Mouse (Mus musculus) embryonic facial prominence, embryonic 15.5 days (tissue): ENCODE measurements around the gene Yap1. TPM values are rescaled to one million over a fixed set of nuclear protein-coding genes. Genes with fewer than 3 reads are reported as not detected.
A peak's percentile ranks its signal among the peaks of the same experiment; 100 is the strongest.

Source experiments
- ATAC-seq: fragments of 200-750 bp; cut with Nextera tagmentation; 2 replicates; pipeline ENCODE4 v1.8.0; 2017; ENCODE audit warnings: low read depth, moderate TSS enrichment; ENCODE audit not compliant: insufficient number of reproducible peaks, low FRiP score, low TSS enrichment
- H3K27ac ChIP-seq: fragments of 300-500 bp; sonication (generic); replicated peaks from 2 replicates; pipeline ENCODE4 v1.5.1; 2015; ENCODE audit warnings: mild to moderate bottlenecking, inconsistent platforms
- H3K27me3 ChIP-seq: fragments of 300-500 bp; sonication (generic); 2 replicates; pipeline ENCODE4 v1.6.1; 2015; ENCODE audit warnings: inconsistent platforms
- H3K36me3 ChIP-seq: fragments of 300-500 bp; sonication (generic); 2 replicates; pipeline ENCODE4 v1.6.1; 2015; ENCODE audit warnings: mild to moderate bottlenecking, inconsistent platforms
- H3K4me1 ChIP-seq: fragments of 300-500 bp; sonication (generic); 2 replicates; pipeline ENCODE4 v1.6.1; 2015; ENCODE audit warnings: inconsistent platforms
- H3K4me2 ChIP-seq: fragments of 300-500 bp; sonication (generic); replicated peaks from 2 replicates; pipeline ENCODE4 v1.6.1; 2015; ENCODE audit warnings: mild to moderate bottlenecking, inconsistent platforms
- H3K4me3 ChIP-seq: fragments of 300-500 bp; sonication (generic); replicated peaks from 2 replicates; pipeline ENCODE4 v1.5.1; 2015; ENCODE audit warnings: mild to moderate bottlenecking, inconsistent platforms
- H3K9ac ChIP-seq: fragments of 300-500 bp; sonication (generic); 2 replicates; pipeline ENCODE4 v1.6.1; 2015; ENCODE audit warnings: inconsistent platforms
- H3K9me3 ChIP-seq: fragments of 300-500 bp; sonication (generic); replicated peaks from 2 replicates; pipeline ENCODE4 v1.6.1; 2016; ENCODE audit warnings: inconsistent platforms
- WGBS: fragments of 180-500 bp; shearing (Covaris S2); methylation state at CpG from one replicate; pipeline ENCODE4 v1.1.7; 2015; 5-methylcytosine and 5-hydroxymethylcytosine counted together
- polyA plus RNA-seq: library from polyadenylated mRNA; unstranded; fragments of >200 nt; fragmentation: Nextera tagmentation; extraction: Ambion mirVana; gene quantifications from 2 replicates; pipeline ENCODE4 v1.2.1, GENCODE M21; 2015

Yap1 gene
- polyA plus RNA-seq = 49.0 and 49.2 TPM in 2 replicates

- Histone ChIP-seq H3K4me3 (peak within 1 kb of the TSS; percentile 95), H3K27ac (peak within 1 kb of the TSS; percentile 99), H3K9ac (peak within 1 kb of the TSS; percentile 99), H3K4me1 (peaks cover 23% of the 10 kb centered on the region), H3K4me2 (peak within 1 kb of the TSS; percentile 51), H3K36me3 (peaks cover 8% of the 10 kb centered on the region; the same call in 1 of the 2 replicates), H3K27me3 (no peaks in the 10 kb centered on the region), H3K9me3 (no peaks in the 10 kb centered on the region)
- under 1% methylated on average over 78 of the region's 79 CpGs for WGBS
- peak; percentile 89 for ATAC-seq
Measured at GRCm38 (mm10) chr9:8004370-8004991, at the start of gene Yap1. Yap1 (minus strand) TSS chr9:8004596.

- no peaks in the 10 kb centered on the region for H3K9me3 ChIP-seq
- ATAC-seq = no peak
- H3K4me2 ChIP-seq = peak overlapping the region; percentile 64
- no peaks in the 10 kb centered on the region for H3K36me3 ChIP-seq
- no peaks in the 10 kb centered on the region for H3K27me3 ChIP-seq
- H3K27ac ChIP-seq = peak overlapping the region; percentile 76
- H3K9ac ChIP-seq = peak overlapping the region; percentile 49; the same call in 1 of the 2 replicates
- no peaks in the 10 kb centered on the region for H3K4me1 ChIP-seq
- 12% methylated on average over 5 of the region's 5 CpGs for WGBS
- H3K4me3 ChIP-seq = peak overlapping the region; percentile 82
Measured at GRCm38 (mm10) chr9:8043044-8043387, 38.6 kb upstream of the Yap1 start.

- Histone ChIP-seq H3K27me3 (no peaks in the 10 kb centered on the region), H3K4me1 (no peaks in the 10 kb centered on the region)
- WGBS = under 1% methylated on average over 39 of the region's 39 CpGs
Measured at GRCm38 (mm10) chr9:8042338-8043043, 38.1 kb upstream of the Yap1 start, which contains the start of gene Cfap300. Cfap300 (minus strand) TSS chr9:8042823.

DNA sequence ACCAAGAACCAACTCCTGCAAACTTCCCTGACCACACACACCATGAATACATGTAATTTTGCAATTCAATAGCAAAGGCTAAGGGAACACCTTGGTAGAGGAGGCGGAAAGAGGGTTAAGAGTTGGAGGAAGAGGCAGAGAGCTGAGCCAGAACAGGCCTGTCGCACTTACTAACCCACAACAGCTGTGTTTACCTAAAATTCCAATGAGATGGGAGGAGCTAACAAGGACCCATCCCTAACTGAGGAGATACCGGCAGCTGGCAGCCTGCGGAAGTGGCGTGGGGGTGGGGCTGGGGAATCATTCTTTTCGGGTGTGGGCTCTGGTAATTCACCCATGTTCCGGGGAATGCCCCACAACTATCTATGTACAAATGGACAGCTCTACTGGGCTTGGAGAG, 31.1 kb upstream of the Yap1 start:
- Histone ChIP-seq H3K4me2 (no peak overlapping the region), H3K9me3 (no peaks in the 10 kb centered on the region), H3K4me3 (no peak overlapping the region), H3K4me1 (peaks cover 12% of the 10 kb centered on the region; the same call in 1 of the 2 replicates), H3K9ac (no peak overlapping the region), H3K27me3 (no peaks in the 10 kb centered on the region), H3K36me3 (no peaks in the 10 kb centered on the region), H3K27ac (peak overlapping the region; percentile 52)
- WGBS = 14% methylated on average over 7 of the region's 7 CpGs
- peak; percentile 76; the same call in 1 of the 2 replicates for ATAC-seq

More at GRCm38 (mm10) chr9:8042338-8043043, 38.1 kb upstream of the Yap1 start, which contains the start of gene Cfap300:
- peak; percentile 95 for ATAC-seq
- no peaks in the 10 kb centered on the region for H3K36me3 ChIP-seq
- H3K4me2 ChIP-seq = peak within 1 kb of the TSS; percentile 64
- H3K4me3 ChIP-seq = peak within 1 kb of the TSS; percentile 82
- H3K9me3 ChIP-seq = no peaks in the 10 kb centered on the region
- H3K9ac ChIP-seq = peak within 1 kb of the TSS; percentile 49
- H3K27ac ChIP-seq = peak within 1 kb of the TSS; percentile 76

GRCm38 (mm10) chr9:8035091-8035490, 30.7 kb upstream of the Yap1 start:
- H3K27me3 ChIP-seq = no peaks in the 10 kb centered on the region
- peak overlapping the region; percentile 52 for H3K27ac ChIP-seq
- no peak for ATAC-seq
- no peaks in the 10 kb centered on the region for H3K9me3 ChIP-seq
- no peak overlapping the region for H3K4me2 ChIP-seq
- H3K36me3 ChIP-seq = no peaks in the 10 kb centered on the region
- H3K4me3 ChIP-seq = no peak overlapping the region
- WGBS = 41% methylated on average over 4 of the region's 4 CpGs
- H3K9ac ChIP-seq = no peak overlapping the region
- H3K4me1 ChIP-seq = peaks cover 12% of the 10 kb centered on the region; the same call in 1 of the 2 replicates

- Histone ChIP-seq H3K27ac (0 out of 2 replicates have a peak overlapping the region, but pooled peaks have one; percentile 0), H3K4me2 (no peak overlapping the region)
- ATAC-seq = no peak
Measured at GRCm38 (mm10) chr9:8034143-8034542, 29.7 kb upstream of the Yap1 start.

DNA sequence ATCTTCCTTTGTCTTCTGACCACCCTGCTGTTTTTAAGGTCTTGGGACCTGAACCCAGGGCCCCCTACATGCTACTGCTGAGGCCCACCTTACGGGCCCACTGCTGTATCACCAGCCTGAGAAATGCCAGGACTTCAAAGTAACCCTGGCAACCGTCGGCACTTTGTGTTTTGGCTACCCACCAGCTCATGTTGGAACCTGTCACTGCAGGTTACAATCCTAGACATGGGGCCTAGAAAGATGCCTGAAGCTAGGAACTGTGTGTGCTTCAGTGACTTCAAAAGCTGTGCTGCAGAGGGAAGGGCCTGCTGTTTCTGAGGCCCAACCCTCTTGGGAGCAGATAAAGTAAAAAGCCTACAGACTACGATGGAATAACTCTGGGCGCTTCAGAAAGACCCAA, 28.5 kb upstream of the Yap1 start:
- WGBS = 63% methylated on average over 5 of the region's 5 CpGs
- Histone ChIP-seq H3K4me3 (no peak overlapping the region), H3K27ac (peak overlapping the region; percentile 44; the same call in 1 of the 2 replicates), H3K27me3 (no peaks in the 10 kb centered on the region), H3K36me3 (no peaks in the 10 kb centered on the region), H3K9ac (no peak overlapping the region), H3K9me3 (no peaks in the 10 kb centered on the region), H3K4me1 (peaks cover 12% of the 10 kb centered on the region; the same call in 1 of the 2 replicates), H3K4me2 (no peak overlapping the region)
- ATAC-seq = peak; percentile 43; the same call in 1 of the 2 replicates

More at GRCm38 (mm10) chr9:8034143-8034542, 29.7 kb upstream of the Yap1 start:
- Histone ChIP-seq H3K9me3 (no peaks in the 10 kb centered on the region), H3K4me1 (peaks cover 12% of the 10 kb centered on the region; the same call in 1 of the 2 replicates), H3K36me3 (no peaks in the 10 kb centered on the region), H3K27me3 (no peaks in the 10 kb centered on the region), H3K4me3 (no peak overlapping the region), H3K9ac (no peak overlapping the region)
- WGBS = 76% methylated on average over 1 of the region's 1 CpGs

DNA sequence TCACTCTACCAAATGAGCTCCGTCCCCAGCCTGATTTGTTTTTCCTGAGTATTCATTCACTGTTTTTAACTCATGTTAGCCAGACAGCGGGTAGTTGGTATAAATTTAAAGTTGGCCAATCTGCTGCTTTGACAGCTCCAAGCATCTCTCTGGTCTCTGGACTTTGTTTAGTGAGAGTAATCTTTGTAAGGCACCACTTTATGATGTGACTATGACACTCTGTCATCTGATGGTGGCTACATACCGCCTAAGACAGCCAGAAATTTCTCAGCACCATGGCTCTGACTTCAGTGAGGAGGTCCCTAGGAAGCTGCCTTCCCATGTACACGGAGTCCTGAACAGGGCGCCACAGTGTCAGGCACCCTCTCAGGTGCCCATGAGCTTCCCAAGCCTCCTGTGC, 14.2 kb upstream of the Yap1 start:
- no peak for ATAC-seq
- H3K4me2 ChIP-seq = no peak overlapping the region
- 83% methylated on average over 5 of the region's 5 CpGs for WGBS
- H3K4me1 ChIP-seq = no peaks in the 10 kb centered on the region
- H3K27ac ChIP-seq = no peak overlapping the region
- no peak overlapping the region for H3K4me3 ChIP-seq
- H3K9me3 ChIP-seq = no peaks in the 10 kb centered on the region
- H3K9ac ChIP-seq = no peak overlapping the region
- H3K27me3 ChIP-seq = no peaks in the 10 kb centered on the region
- H3K36me3 ChIP-seq = no peaks in the 10 kb centered on the region

DNA sequence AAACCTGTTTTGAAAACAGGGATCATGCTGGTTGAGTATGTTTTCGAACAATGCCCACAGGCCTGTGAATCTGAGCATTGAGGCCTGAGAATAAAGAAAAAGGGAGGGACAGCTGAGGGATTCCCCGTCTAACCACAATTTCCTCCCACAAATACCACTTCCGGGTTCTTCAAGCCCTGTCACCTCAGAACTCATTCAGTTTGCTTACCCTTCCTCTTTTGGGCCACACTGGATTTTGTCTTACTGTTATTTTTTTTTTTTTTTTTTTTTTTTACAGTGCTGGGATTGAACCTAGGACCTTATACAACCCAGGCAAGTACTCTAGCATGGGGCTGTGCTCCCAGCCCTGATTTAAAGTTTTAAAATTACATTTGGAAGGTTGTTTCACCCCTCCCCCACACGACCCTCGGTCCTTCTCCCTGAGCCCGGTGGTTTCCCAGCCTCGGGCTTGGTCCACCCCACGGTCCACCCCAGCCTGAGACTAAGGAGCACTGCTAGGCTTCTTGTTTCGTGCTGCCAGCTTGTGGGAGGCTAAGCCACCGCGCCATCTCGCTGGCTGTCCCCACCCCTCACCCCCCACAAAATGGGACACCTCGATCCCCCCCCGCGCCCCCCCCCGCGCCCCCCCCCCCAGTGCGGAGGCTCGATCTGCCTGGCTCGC, 13.0 kb upstream of the Yap1 start:
- Histone ChIP-seq H3K4me3 (no peak overlapping the region), H3K4me2 (no peak overlapping the region), H3K4me1 (no peaks in the 10 kb centered on the region), H3K27me3 (no peaks in the 10 kb centered on the region), H3K27ac (no peak overlapping the region), H3K36me3 (no peaks in the 10 kb centered on the region), H3K9ac (no peak overlapping the region), H3K9me3 (no peaks in the 10 kb centered on the region)
- no peak for ATAC-seq
- WGBS = 33% methylated on average over 16 of the region's 20 CpGs

DNA sequence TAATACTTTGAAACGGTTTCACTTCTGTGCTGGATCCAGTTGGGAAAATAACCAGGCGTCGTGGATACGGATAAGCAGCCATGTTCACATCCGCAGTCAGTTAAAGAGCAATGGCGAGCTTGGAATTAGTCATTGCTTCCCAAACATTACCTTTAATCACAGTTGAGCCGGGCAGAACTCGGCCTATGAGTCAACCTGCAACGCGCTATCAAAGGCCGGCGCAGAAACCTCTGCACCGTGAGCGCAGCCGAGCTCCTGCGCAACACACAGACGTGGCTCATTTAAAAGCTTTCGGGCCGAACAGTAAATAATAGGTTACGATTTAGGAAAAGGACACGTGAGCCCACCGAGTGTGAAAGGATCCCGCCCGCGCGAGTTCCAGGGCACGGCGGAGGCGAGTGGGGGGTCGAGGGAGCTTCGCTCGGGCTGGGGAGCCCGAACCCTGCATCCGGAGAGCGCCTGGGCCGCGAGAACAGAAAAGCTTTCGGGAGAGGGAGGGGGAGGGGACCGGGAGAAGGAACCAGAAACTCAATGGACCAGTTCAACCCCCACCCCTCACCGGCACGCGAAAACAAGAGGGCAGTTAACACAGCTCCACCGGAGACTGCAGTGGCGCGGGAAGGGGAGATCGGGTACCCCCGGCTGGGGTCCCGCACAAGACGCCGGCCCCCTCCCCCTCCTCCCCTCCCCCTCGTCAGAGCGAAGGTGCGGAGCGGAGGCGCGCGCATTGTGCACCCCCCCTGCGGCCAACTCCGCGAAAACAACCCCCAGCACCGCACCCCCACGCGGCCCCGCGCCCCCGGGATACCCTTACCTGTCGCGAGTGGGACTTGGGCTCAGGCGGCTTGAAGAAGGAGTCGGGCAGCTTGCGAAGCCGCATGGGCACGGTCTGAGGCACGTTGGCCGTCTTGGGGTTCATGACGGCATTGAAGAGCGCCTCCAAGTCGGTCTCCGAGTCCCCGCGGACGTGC, 810 bp downstream of the Yap1 start:
- WGBS = under 1% methylated on average over 77 of the region's 82 CpGs
- Histone ChIP-seq H3K9me3 (no peaks in the 10 kb centered on the region), H3K36me3 (peaks cover 15% of the 10 kb centered on the region), H3K4me3 (peak overlapping the region; percentile 95), H3K27ac (peak overlapping the region; percentile 99), H3K4me2 (peak overlapping the region; percentile 51), H3K4me1 (peaks cover 24% of the 10 kb centered on the region), H3K9ac (peak overlapping the region; percentile 99), H3K27me3 (no peaks in the 10 kb centered on the region)
- ATAC-seq = peak; percentile 51
